Mouse (Mus musculus): ENCODE data around the gene D11Wsu47e. TPM values are rescaled to one million over a fixed set of nuclear protein-coding genes. Genes with fewer than 3 reads are reported as not detected.

Gene D11Wsu47e
- polyA plus RNA-seq, 1 experiment from 2014 or later: 20.0 TPM

DNA sequence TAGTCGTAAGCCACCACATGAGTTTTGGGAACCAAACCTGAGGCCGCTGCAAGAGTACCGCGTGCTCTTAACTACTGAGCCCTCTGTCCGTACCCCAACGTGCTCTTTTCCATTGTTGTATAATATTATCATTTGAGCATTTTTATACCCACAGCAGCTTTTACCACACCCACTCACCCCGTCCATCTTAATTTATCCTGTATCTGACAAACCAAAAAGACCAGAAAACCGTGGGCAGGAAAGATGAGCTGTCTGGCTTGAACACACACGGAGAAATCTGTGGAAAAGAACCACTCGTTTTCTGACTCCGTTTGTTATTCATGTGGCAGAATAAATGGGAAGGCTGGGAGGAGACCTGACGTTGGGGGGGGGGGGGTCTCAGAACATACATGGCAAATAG, 6.3 kb downstream of the D11Wsu47e start:
- Histone ChIP-seq H3K27me3 (ENCODE audit: control insufficient read depth, insufficient read depth, low read length) (no peaks in the 10 kb centered on the region), H3K9ac (ENCODE audit: low read length) (no peak overlapping the region), H3K9me3 (ENCODE audit: control insufficient read depth, low read length) (0 out of 2 replicates have a peak, but pooled peaks cover 1% of the 10 kb centered on the region), H3K4me3 (ENCODE audit: control insufficient read depth in 1 of 2, insufficient read depth in 1 of 2, low read depth in 1 of 2, low read length in 2 of 2) (no peak overlapping the region), H3K36me3 (ENCODE audit: control insufficient read depth, insufficient read depth, low read length) (peaks cover 86% of the 10 kb centered on the region), H3K4me2 (ENCODE audit: low read length) (no peak overlapping the region), H3K4me1 (ENCODE audit: control insufficient read depth in 2 of 2, insufficient read depth in 2 of 2, low read length in 2 of 2) (peaks cover 0 to 4% of the 10 kb centered on the region in 2 experiments; a peak in 1 of 4 replicates), H3K27ac (replicated peaks in 1 of 2; ENCODE audit: control insufficient read depth in 1 of 2, insufficient read depth in 1 of 2, low read depth in 2 of 2, low read length in 2 of 2) (no peak overlapping the region)
- no peak for ATAC-seq (ENCODE audit: insufficient number of reproducible peaks, insufficient read depth, low FRiP score, low read depth)
- 92% methylated on average over 12 of the region's 12 CpGs for WGBS

DNA sequence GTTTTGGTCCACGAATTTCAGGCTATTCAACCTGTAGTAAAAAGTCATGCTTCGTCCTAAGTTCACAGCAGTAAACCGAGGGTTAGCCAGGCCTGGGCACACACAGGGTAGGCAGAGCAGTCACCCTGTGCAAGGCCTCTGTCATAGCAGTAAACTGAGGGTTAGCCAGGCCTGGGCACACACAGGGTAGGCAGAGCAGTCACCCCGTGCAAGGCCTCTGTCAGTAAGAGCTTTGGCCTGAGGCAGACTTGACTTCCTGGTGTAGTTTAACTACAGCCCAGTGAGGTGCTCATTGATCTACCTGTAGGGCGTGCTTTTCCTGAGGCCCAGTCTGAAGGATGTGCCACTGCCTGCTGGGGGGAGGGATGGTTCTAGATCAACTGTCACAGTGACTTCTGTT, 7.1 kb downstream of the D11Wsu47e start:
- Histone ChIP-seq H3K9me3 (ENCODE audit: control insufficient read depth, low read length) (0 out of 2 replicates have a peak, but pooled peaks cover 4% of the 10 kb centered on the region), H3K36me3 (ENCODE audit: control insufficient read depth, insufficient read depth, low read length) (peaks cover 89% of the 10 kb centered on the region), H3K4me3 (ENCODE audit: control insufficient read depth in 1 of 2, insufficient read depth in 1 of 2, low read depth in 1 of 2, low read length in 2 of 2) (no peak overlapping the region), H3K4me2 (ENCODE audit: low read length) (no peak overlapping the region), H3K27ac (replicated peaks in 1 of 2; ENCODE audit: control insufficient read depth in 1 of 2, insufficient read depth in 1 of 2, low read depth in 2 of 2, low read length in 2 of 2) (no peak overlapping the region), H3K9ac (ENCODE audit: low read length) (no peak overlapping the region), H3K4me1 (ENCODE audit: control insufficient read depth in 2 of 2, insufficient read depth in 2 of 2, low read length in 2 of 2) (no peaks in the 10 kb centered on the region), H3K27me3 (ENCODE audit: control insufficient read depth, insufficient read depth, low read length) (no peaks in the 10 kb centered on the region)
- 86% methylated on average over 5 of the region's 5 CpGs for WGBS
- no peak for ATAC-seq (ENCODE audit: insufficient number of reproducible peaks, insufficient read depth, low FRiP score, low read depth)

DNA sequence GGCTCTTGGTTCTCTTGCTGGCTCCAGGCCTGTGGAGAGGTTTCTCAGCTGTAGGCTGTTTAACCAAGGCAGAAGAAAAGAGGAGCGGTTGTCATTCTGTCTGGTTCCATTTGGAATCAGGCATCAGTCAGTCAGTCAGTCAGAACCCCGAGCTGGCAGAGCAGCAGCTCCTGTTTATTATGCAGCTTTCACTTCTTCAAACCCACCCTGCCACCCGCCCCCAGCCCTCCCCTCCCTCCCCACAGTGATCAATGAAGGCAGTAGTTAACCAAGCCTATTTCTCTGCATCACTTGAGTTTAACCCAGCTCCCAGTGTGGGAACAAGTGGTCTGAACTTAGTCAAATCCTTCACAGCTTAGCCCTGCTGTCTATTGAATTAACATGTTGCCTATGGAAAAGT, 7.6 kb downstream of the D11Wsu47e start:
- Histone ChIP-seq H3K4me1 (ENCODE audit: control insufficient read depth in 2 of 2, insufficient read depth in 2 of 2, low read length in 2 of 2) (no peaks in the 10 kb centered on the region), H3K9me3 (ENCODE audit: control insufficient read depth, low read length) (0 out of 2 replicates have a peak, but pooled peaks cover 4% of the 10 kb centered on the region), H3K4me3 (ENCODE audit: control insufficient read depth in 1 of 2, insufficient read depth in 1 of 2, low read depth in 1 of 2, low read length in 2 of 2) (no peak overlapping the region), H3K4me2 (ENCODE audit: low read length) (no peak overlapping the region), H3K9ac (ENCODE audit: low read length) (no peak overlapping the region), H3K27me3 (ENCODE audit: control insufficient read depth, insufficient read depth, low read length) (no peaks in the 10 kb centered on the region), H3K27ac (replicated peaks in 1 of 2; ENCODE audit: control insufficient read depth in 1 of 2, insufficient read depth in 1 of 2, low read depth in 2 of 2, low read length in 2 of 2) (no peak overlapping the region), H3K36me3 (ENCODE audit: control insufficient read depth, insufficient read depth, low read length) (peaks cover 86% of the 10 kb centered on the region)
- no peak for ATAC-seq (ENCODE audit: insufficient number of reproducible peaks, insufficient read depth, low FRiP score, low read depth)
- WGBS: 77% methylated on average over 3 of the region's 3 CpGs

GRCm38 (mm10) chr11:113697571-113697970, 13.4 kb downstream of the D11Wsu47e start:
- no peak overlapping the region for H3K9ac ChIP-seq (ENCODE audit: low read length)
- peaks cover 37% of the 10 kb centered on the region for H3K36me3 ChIP-seq (ENCODE audit: control insufficient read depth, insufficient read depth, low read length)
- H3K27me3 ChIP-seq (ENCODE audit: control insufficient read depth, insufficient read depth, low read length): no peaks in the 10 kb centered on the region
- H3K9me3 ChIP-seq (ENCODE audit: control insufficient read depth, low read length): 0 out of 2 replicates have a peak, but pooled peaks cover 4% of the 10 kb centered on the region
- H3K4me1 ChIP-seq (ENCODE audit: control insufficient read depth in 2 of 2, insufficient read depth in 2 of 2, low read length in 2 of 2): no peaks in the 10 kb centered on the region
- no peak overlapping the region for H3K4me2 ChIP-seq (ENCODE audit: low read length)
- no peak overlapping the region for H3K27ac ChIP-seq (replicated peaks in 1 of 2; ENCODE audit: control insufficient read depth in 1 of 2, insufficient read depth in 1 of 2, low read depth in 2 of 2, low read length in 2 of 2)
- no peak for ATAC-seq (ENCODE audit: insufficient number of reproducible peaks, insufficient read depth, low FRiP score, low read depth)
- no peak overlapping the region for H3K4me3 ChIP-seq (ENCODE audit: control insufficient read depth in 1 of 2, insufficient read depth in 1 of 2, low read depth in 1 of 2, low read length in 2 of 2)
- WGBS: 65% methylated on average over 5 of the region's 5 CpGs

GRCm38 (mm10) chr11:113698013-113698545, 13.9 kb downstream of the D11Wsu47e start:
- Histone ChIP-seq H3K27ac (replicated peaks in 1 of 2; ENCODE audit: control insufficient read depth in 1 of 2, insufficient read depth in 1 of 2, low read depth in 2 of 2, low read length in 2 of 2) (no peak overlapping the region), H3K9ac (ENCODE audit: low read length) (no peak overlapping the region), H3K4me1 (ENCODE audit: control insufficient read depth in 2 of 2, insufficient read depth in 2 of 2, low read length in 2 of 2) (no peaks in the 10 kb centered on the region), H3K36me3 (ENCODE audit: control insufficient read depth, insufficient read depth, low read length) (peaks cover 32% of the 10 kb centered on the region), H3K27me3 (ENCODE audit: control insufficient read depth, insufficient read depth, low read length) (no peaks in the 10 kb centered on the region), H3K4me3 (ENCODE audit: control insufficient read depth in 1 of 2, insufficient read depth in 1 of 2, low read depth in 1 of 2, low read length in 2 of 2) (no peak overlapping the region), H3K4me2 (ENCODE audit: low read length) (no peak overlapping the region), H3K9me3 (ENCODE audit: control insufficient read depth, low read length) (0 out of 2 replicates have a peak, but pooled peaks cover 4% of the 10 kb centered on the region)
- no peak for ATAC-seq (ENCODE audit: insufficient number of reproducible peaks, insufficient read depth, low FRiP score, low read depth)
- 76% methylated on average over 12 of the region's 12 CpGs for WGBS

GRCm38 (mm10) chr11:113699643-113700042, 15.4 kb downstream of the D11Wsu47e start:
- no peak for ATAC-seq (ENCODE audit: insufficient number of reproducible peaks, insufficient read depth, low FRiP score, low read depth)
- Histone ChIP-seq H3K9me3 (ENCODE audit: control insufficient read depth, low read length) (0 out of 2 replicates have a peak, but pooled peaks cover 4% of the 10 kb centered on the region), H3K27me3 (ENCODE audit: control insufficient read depth, insufficient read depth, low read length) (no peaks in the 10 kb centered on the region), H3K4me2 (ENCODE audit: low read length) (no peak overlapping the region), H3K27ac (replicated peaks in 1 of 2; ENCODE audit: control insufficient read depth in 1 of 2, insufficient read depth in 1 of 2, low read depth in 2 of 2, low read length in 2 of 2) (no peak overlapping the region), H3K4me3 (ENCODE audit: control insufficient read depth in 1 of 2, insufficient read depth in 1 of 2, low read depth in 1 of 2, low read length in 2 of 2) (no peak overlapping the region), H3K9ac (ENCODE audit: low read length) (no peak overlapping the region), H3K36me3 (ENCODE audit: control insufficient read depth, insufficient read depth, low read length) (peaks cover 17% of the 10 kb centered on the region), H3K4me1 (ENCODE audit: control insufficient read depth in 2 of 2, insufficient read depth in 2 of 2, low read length in 2 of 2) (peaks cover 0 to 3% of the 10 kb centered on the region in 2 experiments; a peak in 1 of 4 replicates)
- WGBS: 80% methylated on average over 7 of the region's 7 CpGs

DNA sequence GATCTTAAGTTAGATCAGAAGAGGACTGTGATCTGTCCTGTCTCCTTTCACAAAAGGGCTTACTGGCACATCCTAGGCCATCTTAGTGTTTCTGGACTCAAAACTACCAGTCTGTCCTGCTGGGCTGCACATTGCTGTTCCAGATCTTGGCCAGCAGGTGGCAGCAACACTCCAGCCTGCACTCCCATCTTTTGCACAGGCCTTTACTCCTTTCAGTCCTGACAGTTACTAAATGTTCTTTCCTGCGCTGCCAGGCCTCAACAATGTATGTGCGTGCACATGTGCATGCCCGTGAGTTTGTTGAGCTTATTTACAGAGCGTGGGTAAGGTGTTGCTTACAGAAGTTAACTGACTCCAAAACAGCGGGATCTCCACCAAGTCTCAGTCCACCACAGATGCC, 19.5 kb downstream of the D11Wsu47e start:
- Histone ChIP-seq H3K4me1 (ENCODE audit: control insufficient read depth in 2 of 2, insufficient read depth in 2 of 2, low read length in 2 of 2) (peaks cover 0 to 3% of the 10 kb centered on the region in 2 experiments; a peak in 1 of 4 replicates), H3K36me3 (ENCODE audit: control insufficient read depth, insufficient read depth, low read length) (no peaks in the 10 kb centered on the region; the same call in none of the 2 replicates), H3K9me3 (ENCODE audit: control insufficient read depth, low read length) (no peaks in the 10 kb centered on the region), H3K27me3 (ENCODE audit: control insufficient read depth, insufficient read depth, low read length) (no peaks in the 10 kb centered on the region), H3K27ac (replicated peaks in 1 of 2; ENCODE audit: control insufficient read depth in 1 of 2, insufficient read depth in 1 of 2, low read depth in 2 of 2, low read length in 2 of 2) (no peak overlapping the region), H3K4me2 (ENCODE audit: low read length) (no peak overlapping the region), H3K9ac (ENCODE audit: low read length) (no peak overlapping the region), H3K4me3 (ENCODE audit: control insufficient read depth in 1 of 2, insufficient read depth in 1 of 2, low read depth in 1 of 2, low read length in 2 of 2) (no peak overlapping the region)
- no peak for ATAC-seq (ENCODE audit: insufficient number of reproducible peaks, insufficient read depth, low FRiP score, low read depth)
- 32% methylated on average over 5 of the region's 5 CpGs for WGBS
